Mouse (Mus musculus): Measurements from ENCODE around the gene Zcchc3.

GRCm38 (mm10) chr2:152397004-152397589, 17.7 kb downstream of the Zcchc3 start:
- TF ChIP-seq POLR2A (IDR thresholded peaks at IDR 0.05; ENCODE audit: low read depth, low read length) (no peak), CTCF (IDR thresholded peaks at IDR 0.05; ENCODE audit: extremely low read depth, insufficient read depth, insufficient read length, insufficient replicate concordance) (no peak)
